Mouse (Mus musculus) stomach, postnatal 0 days (tissue): ENCODE data around the gene Cryzl2. TPM values are rescaled to one million over a fixed set of nuclear protein-coding genes. Genes with fewer than 3 reads are reported as not detected.

Source experiments
- ATAC-seq: fragments of 200-750 bp; cut with Nextera tagmentation; 2 replicates; pipeline ENCODE4 v1.8.0; 2017; ENCODE audit not compliant: low FRiP score, low TSS enrichment
- DNase-seq: peaks from one replicate; pipeline ENCODE4 v3.0.0-alpha.2; 2016; ENCODE audit warnings: low spot score
- H3K27ac ChIP-seq: fragments of 300-500 bp; sonication (generic); replicated peaks from 2 replicates; pipeline ENCODE4 v1.5.1; 2014; ENCODE audit warnings: mild to moderate bottlenecking, control low read depth
- H3K27me3 ChIP-seq: fragments of 300-500 bp; sonication (generic); 2 replicates; pipeline ENCODE4 v1.6.1; 2014; ENCODE audit warnings: low read length; ENCODE audit not compliant: control insufficient read depth, insufficient read depth
- H3K36me3 ChIP-seq: fragments of 300-500 bp; sonication (generic); 2 replicates; pipeline ENCODE4 v1.6.1; 2014; ENCODE audit warnings: low read length, mixed read lengths; ENCODE audit not compliant: control insufficient read depth, insufficient read depth
- H3K4me1 ChIP-seq: fragments of 300-500 bp; sonication (generic); replicated peaks from 2 replicates; pipeline ENCODE4 v1.6.1; 2014; ENCODE audit warnings: antibody characterized with exemption; ENCODE audit not compliant: control insufficient read depth, insufficient read depth
- H3K4me2 ChIP-seq: fragments of 300-500 bp; sonication (generic); replicated peaks from 2 replicates; pipeline ENCODE4 v1.6.1; 2014; ENCODE audit warnings: low read depth, mild to moderate bottlenecking, control low read depth, moderate library complexity
- H3K4me3 ChIP-seq: fragments of 300-500 bp; sonication (generic); 2 replicates; pipeline ENCODE4 v1.5.1; 2014; ENCODE audit warnings: low read depth, low read length, control low read depth
- H3K9ac ChIP-seq: fragments of 300-500 bp; sonication (generic); 2 replicates; pipeline ENCODE4 v1.6.1; 2014; ENCODE audit warnings: mild to moderate bottlenecking, low read length, control low read depth, mixed read lengths
- H3K9me3 ChIP-seq: fragments of 300-500 bp; sonication (generic); 2 replicates; pipeline ENCODE4 v1.6.1; 2016; ENCODE audit warnings: low read length; ENCODE audit not compliant: control insufficient read depth
- CTCF ChIP-seq: IDR thresholded peaks from 2 replicates; pipeline ENCODE4 v1.5.1; 2016; ENCODE audit warnings: antibody characterized with exemption, low read depth, mild to moderate bottlenecking, moderate library complexity
- EP300 ChIP-seq: optimal IDR thresholded peaks from 2 replicates; pipeline ENCODE3; 2016; ENCODE audit warnings: antibody characterized with exemption
- WGBS: fragments of 180-500 bp; shearing (Covaris S2); extraction: QIAGEN DNeasy Blood & Tissue Kit; methylation state at CpG from one replicate; pipeline ENCODE4 v1.1.7; 2014; 5-methylcytosine and 5-hydroxymethylcytosine counted together
- polyA plus RNA-seq: library from polyadenylated mRNA; unstranded; fragments of >200 nt; fragmentation: Nextera tagmentation; extraction: Ambion mirVana; gene quantifications from 2 replicates; pipeline ENCODE4 v1.2.1, GENCODE M21; 2015

Cryzl2 gene
- polyA plus RNA-seq, 1 experiment from 2014 or later = 14.8 TPM

GRCm38 (mm10) chr1:157412454-157413369, 45.7 kb upstream of the Cryzl2 start, which contains the start of gene Rasal2:
Gene Rasal2, minus strand, starts transcription at chr1:157412595.
- H3K9ac ChIP-seq = peak within 1 kb of the TSS; percentile 76
- 0 out of 2 replicates have a peak, but pooled peaks cover 4% of the 10 kb centered on the region for H3K4me1 ChIP-seq
- WGBS = 1% methylated on average over 59 of the region's 62 CpGs
- H3K9me3 ChIP-seq = no peaks in the 10 kb centered on the region
- peak; percentile 98 for ATAC-seq
- peak within 1 kb of the TSS; percentile 74 for H3K4me2 ChIP-seq
- TF ChIP-seq CTCF (no peak), EP300 (no peak)
- peak within 1 kb of the TSS; percentile 91 for H3K27ac ChIP-seq
- no peaks in the 10 kb centered on the region for H3K27me3 ChIP-seq
- DNase-seq = peak; percentile 95
- no peaks in the 10 kb centered on the region for H3K36me3 ChIP-seq
- H3K4me3 ChIP-seq = peak within 1 kb of the TSS; percentile 89

- Histone ChIP-seq H3K4me1 (0 out of 2 replicates have a peak, but pooled peaks cover 4% of the 10 kb centered on the region), H3K27me3 (no peaks in the 10 kb centered on the region), H3K4me3 (no peak overlapping the region), H3K9ac (no peak overlapping the region), H3K4me2 (no peak overlapping the region), H3K27ac (no peak overlapping the region), H3K9me3 (no peaks in the 10 kb centered on the region), H3K36me3 (no peaks in the 10 kb centered on the region)
- DNase-seq (no peak), ATAC-seq (no peak)
- 74% methylated on average over 3 of the region's 3 CpGs for WGBS
- TF ChIP-seq CTCF (no peak), EP300 (no peak)
These were observed 42.6 kb upstream of the Cryzl2 start for GRCm38 (mm10) chr1:157415771-157416170.

- WGBS = 77% methylated on average over 2 of the region's 2 CpGs
- Histone ChIP-seq H3K4me1 (no peaks in the 10 kb centered on the region), H3K27ac (no peak overlapping the region), H3K9me3 (no peaks in the 10 kb centered on the region), H3K9ac (no peak overlapping the region), H3K4me2 (no peak overlapping the region), H3K4me3 (no peak overlapping the region), H3K27me3 (no peaks in the 10 kb centered on the region), H3K36me3 (no peaks in the 10 kb centered on the region)
- no peak for ATAC-seq
- TF ChIP-seq CTCF (no peak), EP300 (no peak)
- no peak for DNase-seq
These were observed 41.7 kb upstream of the Cryzl2 start for GRCm38 (mm10) chr1:157416628-157417027.

GRCm38 (mm10) chr1:157417414-157417813, 41.0 kb upstream of the Cryzl2 start:
- no peak for ATAC-seq
- 69% methylated on average over 3 of the region's 3 CpGs for WGBS
- H3K27ac ChIP-seq = 0 out of 2 replicates have a peak overlapping the region, but pooled peaks have one; percentile 30
- H3K36me3 ChIP-seq = no peaks in the 10 kb centered on the region
- H3K9ac ChIP-seq = no peak overlapping the region
- no peak for DNase-seq
- H3K4me2 ChIP-seq = no peak overlapping the region
- H3K4me3 ChIP-seq = no peak overlapping the region
- no peaks in the 10 kb centered on the region for H3K27me3 ChIP-seq
- no peaks in the 10 kb centered on the region for H3K9me3 ChIP-seq
- TF ChIP-seq CTCF (no peak), EP300 (no peak)
- H3K4me1 ChIP-seq = no peaks in the 10 kb centered on the region

- no peak for ATAC-seq
- Histone ChIP-seq H3K9ac (no peak overlapping the region), H3K27ac (0 out of 2 replicates have a peak overlapping the region, but pooled peaks have one; percentile 30), H3K27me3 (no peaks in the 10 kb centered on the region), H3K4me2 (no peak overlapping the region), H3K36me3 (no peaks in the 10 kb centered on the region), H3K4me3 (no peak overlapping the region), H3K4me1 (no peaks in the 10 kb centered on the region), H3K9me3 (no peaks in the 10 kb centered on the region)
- WGBS = 50% methylated on average over 7 of the region's 7 CpGs
- no peak for TF ChIP-seq CTCF
- TF ChIP-seq EP300 = no peak
- no peak for DNase-seq
These were observed 40.5 kb upstream of the Cryzl2 start for GRCm38 (mm10) chr1:157417861-157418260.
